Mouse (Mus musculus) cerebellum, postnatal 14 days (tissue): ENCODE results near the gene Pik3ca.

Source experiments
- DNase-seq, 2 experiments: peaks; one replicate each; pipeline ENCODE4 v3.0.0; 2021; ENCODE audit warnings: mixed read lengths in 2 of 2

Gene Pik3ca

DNA sequence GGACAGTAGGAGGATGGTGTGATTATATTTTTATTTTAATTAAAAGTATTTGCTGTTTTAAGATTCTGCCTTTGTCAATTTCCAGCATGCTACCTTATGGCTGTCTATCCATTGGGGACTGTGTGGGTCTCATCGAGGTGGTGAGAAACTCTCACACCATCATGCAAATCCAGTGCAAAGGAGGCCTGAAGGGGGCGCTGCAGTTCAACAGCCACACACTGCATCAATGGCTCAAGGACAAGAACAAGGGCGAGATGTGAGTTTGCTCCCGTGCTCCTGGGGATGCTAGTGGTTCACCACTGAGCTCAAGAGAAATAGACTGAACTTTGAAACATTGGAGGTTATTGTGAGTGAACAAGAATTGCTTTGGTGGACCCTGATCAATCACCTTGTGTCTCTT lies 62.3 kb downstream of the Pik3ca start:
- DNase-seq = peak; percentile 40 to 68

DNA sequence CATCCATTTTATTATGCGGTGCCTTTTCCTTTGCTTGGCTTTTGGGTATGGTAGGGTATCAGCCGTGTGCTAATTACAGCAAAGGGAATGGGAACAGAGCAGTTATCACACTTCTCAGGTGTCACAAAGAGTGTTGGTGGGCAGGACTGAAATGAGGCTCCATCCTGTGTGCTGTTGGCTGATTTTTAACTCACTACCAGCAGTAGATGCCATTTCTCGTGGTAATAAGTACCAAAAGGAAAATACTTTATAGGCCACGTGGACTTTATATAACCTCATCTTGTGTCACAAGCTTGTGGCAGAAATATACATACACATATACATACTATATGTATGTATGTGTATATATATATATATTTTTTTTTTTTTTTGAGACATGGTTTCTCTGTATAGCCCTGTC lies 69.8 kb downstream of the Pik3ca start:
- DNase-seq = no peak

DNA sequence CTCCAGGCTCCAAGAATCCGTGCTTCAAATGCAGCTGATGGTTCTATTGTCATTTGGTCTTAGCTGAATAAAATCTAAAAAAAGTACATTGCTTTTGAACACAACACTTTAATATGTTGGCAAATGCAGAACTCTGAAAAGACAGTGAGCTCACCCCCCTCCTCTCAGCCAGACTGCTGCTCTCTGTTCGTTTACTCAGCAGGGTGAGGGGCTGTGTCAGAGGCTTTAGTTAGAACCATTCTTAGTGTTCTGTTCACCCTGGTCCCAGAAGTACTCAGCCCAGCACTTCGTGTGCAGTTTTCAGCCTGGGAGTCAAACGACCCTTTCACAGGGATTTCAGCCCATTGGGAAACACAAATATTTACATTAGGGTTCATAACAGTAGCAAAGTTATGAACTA lies 70.9 kb downstream of the Pik3ca start:
- no peak for DNase-seq

DNA sequence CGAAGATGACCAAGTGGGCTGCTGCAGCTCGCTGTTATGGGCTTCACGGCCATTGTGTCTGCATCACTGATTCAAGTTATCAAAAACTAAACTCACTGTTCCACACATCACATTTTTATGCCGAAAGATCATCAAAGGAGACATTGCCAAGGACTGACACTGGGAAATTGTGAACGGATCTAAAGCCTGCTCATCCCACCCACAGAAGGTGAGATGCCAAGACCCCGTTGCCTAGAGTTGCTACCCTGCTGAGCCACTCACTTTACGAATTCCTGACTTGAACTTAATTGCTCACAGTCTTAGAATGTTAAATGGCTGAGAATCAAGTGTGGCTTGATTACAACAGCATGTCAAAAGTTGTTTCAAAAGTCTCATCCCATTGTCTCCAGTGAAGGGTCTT lies 73.0 kb downstream of the Pik3ca start:
- no peak for DNase-seq

DNA sequence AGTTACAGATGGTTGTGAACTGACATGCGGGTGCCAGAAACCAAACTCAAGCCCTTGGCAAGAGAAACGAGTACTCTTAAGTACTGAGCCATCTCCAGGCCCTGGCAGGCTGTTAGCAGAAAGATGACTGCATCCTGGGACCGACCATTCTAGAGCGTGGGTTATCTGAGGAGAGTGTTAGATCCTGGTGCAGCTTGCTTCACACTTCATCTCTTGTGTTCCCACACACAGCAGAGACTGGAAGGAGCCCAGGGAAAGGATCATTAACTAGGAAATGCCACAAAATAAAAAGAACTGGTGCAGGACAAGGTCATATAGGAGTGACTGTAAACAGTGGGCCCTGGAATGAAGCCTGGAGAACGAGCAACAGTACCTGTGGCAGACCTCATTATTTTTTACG lies 73.6 kb downstream of the Pik3ca start:
- DNase-seq = no peak

DNA sequence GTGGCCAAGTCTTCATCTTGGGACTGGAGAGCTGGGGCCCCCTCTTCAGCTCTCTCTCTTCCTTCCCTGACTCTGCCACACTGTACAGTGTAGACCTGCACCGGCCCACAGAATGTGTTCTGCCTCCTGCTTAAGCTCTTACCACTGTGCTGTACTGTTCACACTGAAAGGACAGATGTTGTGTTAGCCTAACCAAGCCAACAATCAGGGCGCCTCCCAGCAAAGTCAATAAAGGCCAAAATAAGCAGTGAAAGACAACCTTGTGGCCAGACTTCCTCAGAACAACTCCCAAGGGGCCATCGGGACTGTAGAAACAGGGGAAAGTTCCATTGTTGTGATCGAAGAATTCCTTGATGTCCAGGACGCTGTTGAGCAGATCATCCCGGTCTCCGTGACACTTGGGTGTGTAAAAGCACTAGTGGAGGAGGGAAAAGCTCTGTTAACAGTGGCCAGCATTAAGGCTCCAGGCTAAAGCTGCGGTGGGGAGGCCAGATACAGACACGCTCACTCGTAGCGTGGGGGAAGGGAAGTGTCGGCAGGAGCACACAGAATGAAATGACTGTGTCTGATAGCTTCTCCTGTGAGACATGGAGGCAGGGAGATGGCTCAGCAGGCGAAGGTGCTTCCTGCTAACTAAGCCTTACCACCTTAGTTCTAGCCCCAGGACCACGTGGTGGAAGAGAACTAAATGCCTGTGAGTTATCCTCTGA lies 74.9 kb downstream of the Pik3ca start:
- DNase-seq = no peak

DNA sequence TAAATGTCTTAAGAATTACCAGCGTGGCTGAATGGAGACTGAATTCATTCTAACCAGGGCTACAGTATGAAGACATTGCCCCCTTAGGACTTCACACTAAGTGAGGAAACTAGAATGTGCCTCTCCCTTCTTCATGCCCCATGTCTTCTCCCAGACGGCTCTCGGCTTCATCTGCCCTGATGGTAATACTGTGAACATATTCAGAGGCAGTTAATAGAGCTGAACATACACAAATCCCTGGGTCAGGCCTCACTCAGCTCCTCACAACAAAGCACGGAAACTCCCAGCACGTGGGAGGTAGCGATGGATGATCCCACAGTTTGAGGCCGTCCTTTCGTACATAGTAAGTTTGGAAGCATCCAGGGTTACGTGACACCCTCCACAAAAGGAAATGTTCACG lies 75.7 kb downstream of the Pik3ca start:
- no peak for DNase-seq

DNA sequence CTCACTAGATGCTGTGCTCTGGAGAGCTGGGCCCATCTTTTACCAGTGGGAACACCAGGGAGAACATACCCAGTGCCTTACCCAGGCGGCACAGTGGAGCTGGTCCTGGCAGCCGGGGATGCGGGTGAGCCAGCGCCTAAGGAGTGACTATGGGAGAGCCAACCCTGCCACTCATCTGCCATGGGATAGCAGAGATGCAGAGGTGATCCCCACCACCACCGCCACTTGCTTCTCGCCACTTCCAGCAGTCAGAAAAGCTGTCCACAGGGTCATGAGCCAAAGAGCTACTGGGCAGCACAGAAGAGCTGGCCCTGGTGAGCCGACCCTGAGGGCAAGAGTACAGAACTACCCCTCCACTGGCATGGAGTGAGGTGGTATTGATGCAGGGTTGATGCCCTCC lies 82.5 kb downstream of the Pik3ca start:
- no peak for DNase-seq

DNA sequence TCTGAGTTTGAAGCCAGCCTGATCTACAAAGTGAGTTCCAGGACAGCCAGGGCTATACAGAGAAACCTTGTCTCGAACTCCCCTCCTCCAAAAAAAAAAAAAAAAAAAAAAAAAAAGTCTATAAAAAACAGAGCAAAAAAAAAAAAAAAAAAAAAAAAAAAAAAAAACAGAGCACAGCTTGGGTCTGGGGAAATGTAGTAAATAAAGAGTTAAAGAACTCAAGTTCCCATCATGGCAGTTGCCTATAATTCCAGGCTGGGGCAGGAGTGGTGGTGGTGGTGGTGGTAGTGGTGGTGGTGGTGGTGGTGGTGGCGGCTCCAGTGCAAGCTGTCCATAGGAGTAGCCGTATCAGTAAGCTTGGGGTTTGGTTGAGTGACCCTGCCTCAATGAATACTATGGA lies 85.6 kb downstream of the Pik3ca start:
- DNase-seq = no peak

DNA sequence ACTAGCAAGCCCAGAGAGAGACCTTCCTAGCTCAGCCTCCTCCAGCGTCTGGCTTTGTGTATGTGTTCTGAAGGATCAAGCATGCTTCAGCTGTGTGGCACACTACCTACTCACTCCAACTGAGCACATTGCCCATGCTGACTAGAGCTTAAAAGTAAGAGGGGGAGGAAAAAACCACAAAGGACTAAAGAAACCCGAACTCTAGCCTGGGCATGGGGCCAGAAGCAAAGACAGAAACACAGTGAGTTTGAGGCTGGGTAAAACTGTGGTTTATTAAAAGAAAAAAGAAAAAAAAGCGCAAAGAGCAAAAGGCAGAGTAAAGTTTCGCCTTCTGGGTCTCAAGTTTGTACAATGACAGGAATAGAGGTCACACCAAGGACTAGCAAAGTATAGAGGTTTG lies 89.1 kb downstream of the Pik3ca start:
- DNase-seq = no peak

DNA sequence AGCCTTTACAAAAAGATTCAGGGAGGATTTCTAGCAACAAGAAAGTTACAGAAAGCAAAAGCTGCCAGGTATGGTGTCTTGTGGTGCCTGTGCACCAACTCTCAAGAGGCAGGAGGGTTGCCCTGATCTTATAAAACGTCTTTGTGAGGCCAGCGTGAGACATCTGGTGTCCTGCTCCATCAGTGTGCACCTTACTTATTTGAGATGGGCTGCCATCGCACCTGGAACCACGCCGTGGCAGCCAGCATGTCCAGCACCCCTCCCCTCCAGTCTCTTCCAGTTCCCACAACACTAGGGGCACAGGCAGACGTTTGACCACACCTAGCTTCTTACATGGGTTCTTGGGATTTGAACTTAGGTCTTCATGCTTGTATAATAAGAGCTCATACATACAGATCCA lies 90.7 kb downstream of the Pik3ca start:
- DNase-seq = no peak

DNA sequence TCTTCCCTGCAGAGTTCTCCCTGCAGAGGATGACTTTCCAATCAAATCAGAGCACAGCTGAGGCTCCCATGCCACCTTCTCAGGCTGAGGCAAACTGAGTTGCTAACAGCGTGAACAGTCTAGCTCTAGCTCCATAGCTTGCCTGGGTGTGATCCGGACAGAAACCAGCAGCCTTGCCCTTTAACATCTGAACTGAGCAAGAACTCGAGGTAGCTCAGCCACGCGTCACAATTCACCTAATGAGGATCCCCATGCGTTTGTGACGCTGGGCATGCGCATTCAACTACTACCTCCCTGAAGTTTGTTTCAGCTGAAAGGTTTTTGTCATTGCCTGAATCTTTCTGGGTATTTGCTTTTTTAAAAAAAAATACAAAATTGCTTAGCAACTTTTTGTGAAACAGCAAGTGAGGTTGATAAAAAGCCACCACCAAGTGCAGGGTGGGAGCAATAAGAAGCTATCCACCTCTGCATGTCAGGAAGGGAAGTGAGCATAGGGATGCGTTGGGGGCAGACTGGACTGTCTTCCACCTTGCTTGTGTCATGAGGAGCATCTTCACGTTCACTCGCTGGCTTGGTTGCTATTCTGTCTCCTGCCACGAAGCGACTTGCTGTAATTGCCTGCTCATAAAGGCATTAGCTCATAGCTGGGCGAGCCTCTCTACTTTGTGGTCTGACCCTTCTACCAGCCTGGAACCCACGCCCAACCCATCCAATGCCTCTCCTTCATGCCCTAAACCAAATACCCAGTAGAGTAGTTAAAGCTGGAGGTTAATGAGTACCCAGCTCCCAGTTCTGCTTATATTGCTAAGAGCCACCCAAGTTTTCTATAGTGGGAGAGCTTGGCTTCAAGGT lies 92.8 kb downstream of the Pik3ca start:
- no peak for DNase-seq

DNA sequence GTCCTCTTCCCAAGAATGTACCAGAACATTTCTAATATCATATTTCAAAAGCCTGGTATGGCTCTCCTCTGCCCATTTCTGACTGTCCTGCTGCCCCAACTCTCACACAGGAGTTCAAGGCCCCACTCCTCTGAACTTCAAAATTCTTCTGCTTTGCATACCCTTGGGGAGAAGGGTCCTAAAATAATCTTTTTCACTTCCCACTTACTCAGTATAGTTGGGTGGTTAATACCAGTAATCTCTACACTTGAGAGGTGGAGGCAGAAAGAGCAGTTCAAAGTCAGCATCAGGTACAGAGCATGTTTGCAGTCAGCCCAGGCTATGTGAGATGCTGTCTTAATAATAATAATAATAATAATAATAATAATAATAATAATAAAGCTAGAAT lies 93.5 kb downstream of the Pik3ca start:
- DNase-seq = no peak

DNA sequence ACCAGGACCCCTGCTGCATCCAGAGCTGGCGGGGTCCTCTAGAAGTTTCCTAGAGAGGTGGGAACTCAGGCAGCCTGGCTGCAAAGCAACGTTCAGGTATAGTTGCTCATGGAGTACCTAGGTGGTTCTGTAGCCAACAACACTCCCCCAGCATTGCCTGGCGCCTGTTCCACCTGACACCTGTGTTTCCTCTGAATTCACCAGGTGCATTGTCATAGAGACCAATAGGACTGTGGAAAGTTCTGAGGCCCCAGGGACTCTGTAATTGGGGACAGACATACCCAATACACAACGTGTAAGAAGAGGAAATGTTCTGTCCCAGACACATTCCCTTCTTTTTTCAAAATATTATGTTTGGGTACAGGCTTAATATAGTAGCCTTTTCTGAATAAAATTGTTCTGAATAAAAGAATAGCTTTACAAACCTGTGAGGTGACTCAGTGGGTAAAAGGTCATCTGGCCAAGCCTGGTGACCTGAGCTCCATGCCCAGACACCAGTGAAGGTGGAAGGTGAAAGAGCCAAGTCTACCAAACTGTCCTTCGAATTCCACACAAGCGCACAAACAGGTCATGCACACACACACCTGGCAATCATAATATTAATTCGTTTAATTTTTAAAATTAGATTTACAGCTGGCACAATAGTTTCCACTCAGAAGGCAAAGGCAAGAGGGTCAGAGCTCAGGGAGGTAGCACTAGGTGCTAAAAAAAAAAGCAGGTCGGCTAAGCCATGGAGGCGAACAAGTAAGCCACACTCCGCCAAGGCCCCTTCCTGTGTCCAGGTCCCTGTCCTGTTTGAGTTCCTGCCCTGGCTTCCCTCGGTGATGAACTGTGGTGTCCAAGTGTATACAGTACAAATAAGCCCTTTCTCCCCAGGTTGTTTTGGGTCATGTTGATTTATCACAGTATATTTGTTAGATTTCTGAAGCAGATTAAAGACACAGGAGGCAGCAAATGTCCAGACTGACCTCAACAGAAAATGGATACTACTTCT lies 94.9 kb downstream of the Pik3ca start, which contains the start of gene Kcnmb3:
Gene Kcnmb3, minus strand, starts transcription at position 135 of the 994 bp plus-strand sequence.
- DNase-seq = no peak

DNA sequence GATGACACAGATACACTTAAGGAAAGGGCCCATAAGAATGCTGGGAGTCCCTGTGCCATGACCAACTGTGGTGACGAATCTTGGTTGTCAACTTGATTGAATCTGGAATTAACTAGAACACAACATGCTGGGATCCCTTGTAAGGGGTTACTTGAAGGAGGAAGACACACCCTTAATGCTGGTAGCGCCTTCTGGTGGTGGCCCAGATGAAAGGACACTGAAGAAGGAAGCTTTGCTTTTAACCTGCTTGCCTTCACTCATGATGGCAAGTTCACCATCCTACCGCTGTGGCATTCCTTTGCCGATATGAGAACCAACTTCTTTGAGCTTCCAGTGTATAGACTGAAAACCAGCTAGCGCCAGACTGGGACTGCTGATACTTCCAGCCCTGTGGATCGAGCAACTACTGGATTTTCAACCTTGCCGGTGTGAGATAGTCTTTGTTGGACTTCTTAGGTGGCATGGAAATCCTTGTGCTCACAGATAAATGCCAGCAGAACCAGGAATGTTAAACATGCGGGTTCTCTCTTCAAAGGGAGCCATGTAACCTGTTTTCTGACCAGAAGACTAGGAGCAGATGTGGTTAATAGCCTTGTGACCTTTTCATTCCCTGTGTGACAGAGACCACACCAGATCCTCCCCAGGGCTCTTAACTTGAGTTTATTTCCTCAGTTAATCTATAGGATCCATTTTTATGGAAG lies 97.1 kb downstream of the Pik3ca start:
- no peak for DNase-seq

DNA sequence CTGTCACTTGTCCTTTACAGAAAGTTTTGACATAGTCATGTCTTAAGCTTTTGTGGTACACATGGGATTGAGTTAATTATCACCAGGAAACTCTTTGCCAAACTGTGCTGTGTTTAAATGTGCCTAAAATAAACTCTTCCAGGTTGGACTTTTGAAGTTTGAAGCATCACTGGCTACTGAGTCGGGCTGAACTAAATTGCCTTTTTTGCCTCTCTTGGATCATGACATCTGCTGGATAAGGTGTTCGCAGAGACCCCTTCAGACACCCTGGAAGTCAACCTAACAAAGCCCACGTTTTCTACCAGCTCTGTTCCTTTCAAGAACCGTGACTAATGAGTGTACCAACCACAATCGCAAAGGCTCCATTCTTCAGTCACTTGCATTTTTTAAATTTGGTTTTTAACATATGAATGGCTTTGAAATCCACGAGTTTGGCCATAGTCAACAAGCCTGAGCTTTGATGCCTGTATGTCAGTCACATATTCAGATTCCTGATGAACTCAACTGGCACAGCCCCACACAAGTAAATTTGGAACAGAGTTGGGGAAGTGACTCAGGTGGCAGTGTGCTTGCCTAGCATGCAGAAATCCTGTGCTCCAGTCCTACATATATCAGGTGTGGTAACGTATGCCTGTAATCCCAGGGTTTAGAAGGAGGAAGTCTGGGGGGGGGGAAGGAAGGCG lies 97.8 kb downstream of the Pik3ca start:
- no peak for DNase-seq

DNA sequence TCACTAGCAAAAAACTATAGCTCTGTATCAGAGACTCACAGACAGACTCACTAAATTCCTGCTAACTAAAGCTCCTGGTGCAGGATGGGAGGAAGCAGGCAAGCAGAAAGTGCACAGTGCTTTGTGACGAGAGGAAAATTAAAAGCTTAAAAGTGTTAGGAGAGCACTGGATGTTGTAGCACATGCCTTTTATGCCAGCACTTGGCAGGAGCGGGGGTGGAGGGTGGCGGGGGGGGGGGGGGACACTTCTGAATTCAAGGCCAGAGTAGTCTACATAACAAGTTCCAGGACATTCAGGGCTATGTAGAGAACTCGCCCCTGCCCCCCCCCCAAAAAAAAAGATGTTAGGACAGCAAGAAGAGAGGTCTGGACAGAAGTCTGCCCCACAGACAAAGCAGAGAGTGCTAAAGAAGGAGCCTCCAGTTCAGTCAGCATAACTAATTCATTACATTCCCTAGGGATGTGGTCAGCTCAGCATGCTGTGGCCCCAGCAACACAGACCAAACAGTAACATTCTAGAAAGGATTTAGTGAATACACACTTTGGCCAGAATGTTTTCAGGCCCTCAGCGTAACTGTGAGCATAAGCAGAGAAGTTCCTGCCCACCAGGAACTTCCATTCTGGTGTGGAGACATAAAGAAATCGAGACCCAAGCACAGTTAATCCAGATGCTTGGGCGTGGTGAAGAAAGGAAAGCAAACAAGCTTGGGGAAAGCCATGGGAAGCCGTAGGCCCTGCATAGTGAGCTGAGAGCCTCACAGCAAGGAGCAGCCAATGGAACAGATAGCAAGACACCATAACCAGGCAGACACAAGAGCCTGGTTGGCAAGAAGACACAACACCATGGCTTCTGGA lies 98.6 kb downstream of the Pik3ca start:
- no peak for DNase-seq

DNA sequence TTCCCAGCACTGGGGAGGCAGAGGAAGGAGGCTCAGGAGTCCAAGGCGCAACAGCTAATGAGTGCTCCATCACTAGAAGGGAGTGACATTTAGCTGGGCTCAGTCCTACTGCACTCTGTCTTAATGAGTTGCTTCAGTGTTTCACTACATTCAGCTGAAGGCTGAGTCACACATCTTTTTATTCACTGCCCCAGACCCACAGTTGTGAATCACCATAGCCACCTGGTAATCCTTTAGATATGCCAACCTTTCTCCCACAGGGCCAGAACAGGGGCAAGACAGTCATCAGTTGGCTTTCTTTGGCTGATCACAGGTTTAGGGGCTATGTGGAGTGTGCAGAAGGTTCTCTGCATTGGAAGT lies 99.2 kb downstream of the Pik3ca start:
- no peak for DNase-seq

DNA sequence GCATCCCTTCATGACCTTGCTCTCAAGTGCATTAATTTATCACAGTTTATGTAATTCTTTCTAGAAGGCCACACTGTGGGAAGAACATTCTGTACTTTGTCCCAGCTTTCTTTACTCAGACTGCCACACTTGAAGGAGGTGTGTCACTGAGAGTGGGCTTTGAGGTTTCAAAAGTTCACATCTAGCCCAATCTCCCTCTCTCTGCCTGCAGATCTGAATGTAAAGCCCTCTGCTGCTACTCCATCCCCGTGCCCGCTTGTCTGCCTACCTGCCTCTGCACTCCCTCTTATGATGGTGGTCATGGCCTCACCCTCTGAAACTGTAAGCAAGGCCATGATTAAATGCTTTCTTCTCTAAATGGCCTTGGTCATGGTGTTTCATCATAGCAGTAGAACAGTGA lies 102.9 kb downstream of the Pik3ca start:
- DNase-seq = no peak

DNA sequence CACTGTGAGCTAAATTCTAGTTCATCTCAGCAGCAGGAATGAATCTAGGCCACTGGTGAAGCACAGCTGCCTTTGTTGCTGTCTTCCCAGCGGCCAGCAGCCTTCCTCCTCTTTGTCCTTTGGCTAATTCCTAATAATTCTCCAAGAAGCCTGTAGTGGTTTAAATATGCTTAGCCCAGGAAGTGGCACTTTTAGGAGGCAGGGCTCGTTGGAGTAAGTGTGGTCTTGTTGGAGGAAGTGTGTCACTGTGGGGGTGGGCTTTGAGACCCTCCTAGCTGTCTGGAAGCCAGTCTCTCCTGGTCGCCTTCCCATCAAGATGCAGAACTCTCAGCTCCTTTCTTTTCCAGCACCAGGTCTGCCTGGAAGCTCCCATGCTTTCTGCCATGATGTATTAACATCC lies 108.4 kb downstream of the Pik3ca start:
- no peak for DNase-seq
